Mouse (Mus musculus): ENCODE data around the gene Gm26558. TPM values are rescaled to one million over a fixed set of nuclear protein-coding genes. Genes with fewer than 3 reads are reported as not detected.

The Gm26558 gene
- polyA plus RNA-seq (2015; fragmentation: Nextera tagmentation; extraction: Ambion mirVana) = 2.7 and 3.0 TPM in 2 replicates

DNA sequence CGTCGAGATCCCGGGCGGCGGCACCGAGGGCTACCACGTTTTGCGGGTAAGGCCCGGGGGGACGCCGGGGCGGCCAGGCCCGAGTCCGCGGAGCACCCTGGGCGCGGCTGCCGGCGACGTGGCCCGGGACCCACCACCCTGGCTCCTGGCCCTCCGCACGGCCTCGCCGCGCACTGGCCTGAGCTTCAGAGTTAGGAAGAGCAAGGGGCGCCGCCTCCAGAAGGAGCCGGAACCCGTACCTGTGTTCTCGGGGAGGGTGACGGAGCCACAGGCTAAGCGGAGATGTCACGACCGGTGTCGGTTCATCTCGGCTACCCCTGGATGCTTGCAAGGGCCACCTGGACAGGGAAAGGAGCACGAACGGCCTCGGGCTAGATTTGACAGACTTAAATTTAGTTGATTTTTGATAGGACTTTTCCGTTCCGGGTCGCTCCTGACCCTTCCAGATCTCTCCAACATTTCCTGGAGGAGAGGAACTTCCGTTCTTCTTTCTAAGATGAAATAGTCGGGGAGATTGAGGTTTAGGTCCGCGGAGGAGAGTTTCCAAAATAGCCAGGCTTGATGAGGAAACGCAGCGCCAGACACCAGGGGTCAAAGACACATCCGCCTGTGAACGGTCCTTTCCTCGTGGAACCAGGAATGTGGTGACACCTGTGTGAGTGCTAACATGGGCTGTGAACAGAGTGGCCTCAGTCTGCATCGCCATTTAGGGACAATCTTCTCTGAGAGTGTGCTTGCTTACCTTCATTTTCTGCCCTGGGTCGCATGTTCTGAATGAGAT lies at the start of gene Gm26558:
Gene Gm26558 (minus strand): TSS at position 394 of the 781 bp plus-strand sequence.
- H3K9ac ChIP-seq (ENCODE audit: low read length) = peak within 1 kb of the TSS; percentile 88
- 0 out of 2 replicates have a peak, but pooled peaks cover 2% of the 10 kb centered on the region for H3K27me3 ChIP-seq (ENCODE audit: control insufficient read depth, insufficient read depth, low read length)
- ATAC-seq (replicated peaks; ENCODE audit: extremely low read depth, insufficient read depth, low FRiP score) = peak; percentile 65
- peak within 1 kb of the TSS; percentile 75 for H3K4me3 ChIP-seq (ENCODE audit: low read length)
- no peaks in the 10 kb centered on the region for H3K9me3 ChIP-seq (replicated peaks; ENCODE audit: control insufficient read depth, low read length)
- WGBS = under 1% methylated on average over 54 of the region's 54 CpGs
- no peaks in the 10 kb centered on the region for H3K36me3 ChIP-seq (ENCODE audit: control insufficient read depth, insufficient read depth)
- peaks cover 18% of the 10 kb centered on the region for H3K4me1 ChIP-seq (ENCODE audit: control insufficient read depth, insufficient read depth, low read length)
- H3K27ac ChIP-seq (ENCODE audit: low read length) = peak within 1 kb of the TSS; percentile 91
- H3K4me2 ChIP-seq (ENCODE audit: low read depth, low read length) = peak within 1 kb of the TSS; percentile 89

DNA sequence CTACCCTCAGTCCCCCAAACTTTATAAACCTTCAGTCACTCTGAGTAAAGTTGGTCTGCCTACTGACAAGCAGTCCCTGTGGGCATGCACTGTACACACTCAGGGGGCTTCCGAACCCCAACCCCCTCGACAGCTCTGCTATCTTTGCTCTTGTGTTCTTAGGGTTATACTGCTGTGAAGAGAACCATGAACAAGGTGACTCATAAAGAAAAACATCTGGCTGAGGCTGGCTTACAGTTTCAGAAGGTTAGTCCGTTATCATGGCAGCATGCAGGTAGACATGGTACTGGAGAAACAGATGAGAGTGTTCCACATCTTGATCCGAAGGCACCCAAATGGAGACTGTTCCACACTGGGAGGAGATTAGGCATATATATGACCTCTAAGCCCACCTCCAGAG lies 49.0 kb upstream of the Gm26558 start:
- no peaks in the 10 kb centered on the region for H3K9me3 ChIP-seq (replicated peaks; ENCODE audit: control insufficient read depth, low read length)
- ATAC-seq (replicated peaks; ENCODE audit: extremely low read depth, insufficient read depth, low FRiP score) = no peak
- no peaks in the 10 kb centered on the region for H3K27me3 ChIP-seq (ENCODE audit: control insufficient read depth, insufficient read depth, low read length)
- no peak overlapping the region for H3K27ac ChIP-seq (ENCODE audit: low read length)
- H3K9ac ChIP-seq (ENCODE audit: low read length) = no peak overlapping the region
- no peaks in the 10 kb centered on the region for H3K4me1 ChIP-seq (ENCODE audit: control insufficient read depth, insufficient read depth, low read length)
- 86% methylated on average over 4 of the region's 4 CpGs for WGBS
- H3K4me3 ChIP-seq (ENCODE audit: low read length) = no peak overlapping the region
- peaks cover 37% of the 10 kb centered on the region for H3K36me3 ChIP-seq (ENCODE audit: control insufficient read depth, insufficient read depth)
- no peak overlapping the region for H3K4me2 ChIP-seq (ENCODE audit: low read depth, low read length)

DNA sequence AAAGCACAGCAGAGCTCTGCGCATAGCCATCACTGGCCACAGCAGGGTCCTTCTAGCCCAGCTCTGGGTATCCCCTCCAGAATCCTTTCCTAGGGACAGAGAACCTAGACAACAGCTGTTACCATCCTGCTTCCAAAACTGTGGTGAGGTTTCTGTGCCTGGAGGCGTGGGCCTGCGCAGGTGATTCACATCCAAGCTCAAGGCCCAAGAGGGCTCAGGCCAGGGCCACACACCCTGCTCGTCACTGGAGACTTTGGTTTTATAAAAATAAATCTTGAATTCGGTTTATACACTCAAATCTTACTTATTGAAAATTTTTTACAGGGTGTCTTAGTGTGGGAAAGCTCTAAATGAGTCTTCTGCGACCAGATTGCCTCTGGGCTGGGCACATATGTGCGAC lies 48.3 kb upstream of the Gm26558 start:
- peaks cover 33% of the 10 kb centered on the region for H3K36me3 ChIP-seq (ENCODE audit: control insufficient read depth, insufficient read depth)
- 90% methylated on average over 7 of the region's 7 CpGs for WGBS
- H3K9ac ChIP-seq (ENCODE audit: low read length) = no peak overlapping the region
- no peak for ATAC-seq (replicated peaks; ENCODE audit: extremely low read depth, insufficient read depth, low FRiP score)
- H3K27ac ChIP-seq (ENCODE audit: low read length) = no peak overlapping the region
- no peak overlapping the region for H3K4me2 ChIP-seq (ENCODE audit: low read depth, low read length)
- no peaks in the 10 kb centered on the region for H3K27me3 ChIP-seq (ENCODE audit: control insufficient read depth, insufficient read depth, low read length)
- H3K4me3 ChIP-seq (ENCODE audit: low read length) = no peak overlapping the region
- H3K9me3 ChIP-seq (replicated peaks; ENCODE audit: control insufficient read depth, low read length) = no peaks in the 10 kb centered on the region
- no peaks in the 10 kb centered on the region for H3K4me1 ChIP-seq (ENCODE audit: control insufficient read depth, insufficient read depth, low read length)

DNA sequence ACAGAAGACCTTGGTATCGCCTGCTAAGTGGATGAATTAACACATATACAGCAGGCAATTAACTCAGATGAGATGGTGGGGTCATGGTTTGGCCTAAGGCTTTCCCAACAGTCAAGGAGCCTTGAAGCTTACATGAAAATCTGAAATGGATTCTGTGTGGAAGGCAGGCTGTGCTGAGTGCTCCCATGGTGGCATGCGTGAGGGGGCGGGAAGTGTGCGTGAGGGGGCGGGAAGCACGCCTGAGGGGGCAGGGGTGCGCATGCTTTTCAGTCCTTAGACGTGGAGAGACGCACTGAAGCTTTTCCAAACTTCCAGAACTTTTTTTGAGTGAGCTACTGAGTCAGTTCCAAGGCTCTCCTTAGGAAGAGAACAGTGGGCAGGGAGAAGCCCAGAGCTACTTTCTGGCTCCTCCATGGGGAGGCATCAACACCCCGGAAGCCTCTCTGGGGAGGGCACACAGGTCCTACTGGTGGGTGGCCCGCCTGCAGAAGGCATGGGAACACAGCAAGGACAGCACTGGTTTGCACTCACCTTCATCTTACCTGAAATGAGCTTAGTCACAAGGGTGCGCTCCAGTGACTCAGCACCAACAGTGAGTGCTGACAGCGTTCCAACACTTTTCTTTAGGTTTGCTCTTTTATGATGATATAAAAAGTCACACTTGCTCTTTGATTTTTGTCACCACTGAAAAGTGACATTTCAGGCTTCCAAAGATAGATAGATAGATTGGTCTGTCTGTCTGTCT lies 47.2 kb upstream of the Gm26558 start:
- no peak overlapping the region for H3K4me2 ChIP-seq (ENCODE audit: low read depth, low read length)

DNA sequence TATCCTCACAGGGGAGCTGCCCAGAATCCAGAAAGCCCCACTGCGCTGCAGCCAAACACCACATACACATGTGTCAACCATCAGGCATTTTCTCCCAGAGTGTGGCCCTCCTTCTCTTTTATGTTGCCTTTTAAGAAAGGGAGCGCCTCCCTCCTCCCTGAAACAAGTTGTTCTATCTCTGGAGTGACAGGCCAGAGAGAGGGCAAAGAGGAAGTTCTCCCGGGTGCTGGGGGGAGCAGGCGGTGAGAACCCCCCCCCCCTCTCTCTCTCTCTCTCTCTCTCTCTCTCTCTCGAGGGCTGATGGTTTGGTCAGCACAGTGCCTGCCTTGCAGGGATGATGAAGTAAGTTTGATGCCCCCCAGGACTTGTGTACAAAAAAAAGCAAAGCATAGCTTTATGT lies 40.5 kb upstream of the Gm26558 start:
- 23% methylated on average over 5 of the region's 5 CpGs for WGBS
- Histone ChIP-seq H3K9ac (ENCODE audit: low read length) (no peak overlapping the region), H3K27me3 (ENCODE audit: control insufficient read depth, insufficient read depth, low read length) (no peaks in the 10 kb centered on the region), H3K4me3 (ENCODE audit: low read length) (no peak overlapping the region), H3K4me2 (ENCODE audit: low read depth, low read length) (no peak overlapping the region), H3K4me1 (ENCODE audit: control insufficient read depth, insufficient read depth, low read length) (peaks cover 12% of the 10 kb centered on the region; the same call in 1 of the 2 replicates), H3K27ac (ENCODE audit: low read length) (no peak overlapping the region), H3K9me3 (replicated peaks; ENCODE audit: control insufficient read depth, low read length) (peaks cover 6% of the 10 kb centered on the region), H3K36me3 (ENCODE audit: control insufficient read depth, insufficient read depth) (no peaks in the 10 kb centered on the region; the same call in 1 of the 2 replicates)
- ATAC-seq (replicated peaks; ENCODE audit: extremely low read depth, insufficient read depth, low FRiP score) = no peak

More for the DNA sequence above, 47.2 kb upstream of the Gm26558 start:
- Histone ChIP-seq H3K27ac (ENCODE audit: low read length) (no peak overlapping the region), H3K36me3 (ENCODE audit: control insufficient read depth, insufficient read depth) (peaks cover 24% of the 10 kb centered on the region), H3K27me3 (ENCODE audit: control insufficient read depth, insufficient read depth, low read length) (no peaks in the 10 kb centered on the region), H3K4me1 (ENCODE audit: control insufficient read depth, insufficient read depth, low read length) (0 out of 2 replicates have a peak, but pooled peaks cover 4% of the 10 kb centered on the region), H3K9me3 (replicated peaks; ENCODE audit: control insufficient read depth, low read length) (no peaks in the 10 kb centered on the region), H3K4me3 (ENCODE audit: low read length) (no peak overlapping the region), H3K9ac (ENCODE audit: low read length) (no peak overlapping the region)
- no peak for ATAC-seq (replicated peaks; ENCODE audit: extremely low read depth, insufficient read depth, low FRiP score)
- whole genome bisulfite sequencing = 73% methylated on average over 13 of the region's 13 CpGs

DNA sequence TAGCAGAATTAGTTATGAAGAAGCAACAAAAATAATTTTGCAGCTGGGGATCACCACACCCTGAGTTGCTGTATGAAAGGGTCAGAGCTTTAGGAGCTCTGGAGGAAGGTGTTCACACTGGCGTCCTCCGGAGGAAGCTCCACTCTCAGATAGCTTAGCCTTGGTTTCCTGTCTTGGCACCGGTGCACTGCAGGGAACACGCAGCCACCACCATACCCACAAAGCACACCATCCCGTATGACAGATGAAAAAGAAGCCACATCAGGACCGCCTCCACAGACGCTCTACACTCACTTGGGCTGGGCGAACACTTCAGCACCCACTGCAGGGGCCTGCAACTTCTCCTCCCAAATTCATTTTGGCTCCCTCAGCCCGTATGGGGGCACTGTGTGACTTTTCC lies 39.7 kb upstream of the Gm26558 start:
- Histone ChIP-seq H3K4me2 (ENCODE audit: low read depth, low read length) (no peak overlapping the region), H3K27me3 (ENCODE audit: control insufficient read depth, insufficient read depth, low read length) (no peaks in the 10 kb centered on the region), H3K27ac (ENCODE audit: low read length) (no peak overlapping the region), H3K4me1 (ENCODE audit: control insufficient read depth, insufficient read depth, low read length) (peaks cover 12% of the 10 kb centered on the region; the same call in 1 of the 2 replicates), H3K4me3 (ENCODE audit: low read length) (no peak overlapping the region), H3K36me3 (ENCODE audit: control insufficient read depth, insufficient read depth) (no peaks in the 10 kb centered on the region; the same call in 1 of the 2 replicates), H3K9ac (ENCODE audit: low read length) (no peak overlapping the region), H3K9me3 (replicated peaks; ENCODE audit: control insufficient read depth, low read length) (peaks cover 6% of the 10 kb centered on the region)
- 52% methylated on average over 9 of the region's 9 CpGs for WGBS
- no peak for ATAC-seq (replicated peaks; ENCODE audit: extremely low read depth, insufficient read depth, low FRiP score)

DNA sequence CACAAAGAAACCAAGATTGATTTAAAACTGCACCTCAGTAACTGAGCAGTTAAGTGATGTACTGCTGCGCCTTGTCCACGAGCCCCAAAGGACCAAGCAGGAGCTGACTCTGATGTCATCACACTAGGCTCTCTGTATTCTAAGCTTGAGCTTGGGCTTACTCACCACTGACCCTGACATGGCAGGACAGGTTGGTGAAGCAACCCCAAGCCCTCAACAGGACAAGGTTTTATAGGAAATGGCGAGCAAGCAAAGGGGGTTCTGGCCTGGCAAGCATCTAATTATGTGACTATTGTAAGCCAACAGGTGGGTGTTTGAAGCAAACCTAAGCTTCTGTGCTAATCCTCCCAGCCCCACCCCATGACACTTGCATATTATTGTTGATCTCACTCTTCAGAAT lies 38.9 kb upstream of the Gm26558 start:
- Histone ChIP-seq H3K9ac (ENCODE audit: low read length) (no peak overlapping the region), H3K27me3 (ENCODE audit: control insufficient read depth, insufficient read depth, low read length) (no peaks in the 10 kb centered on the region), H3K27ac (ENCODE audit: low read length) (no peak overlapping the region), H3K4me3 (ENCODE audit: low read length) (no peak overlapping the region), H3K4me2 (ENCODE audit: low read depth, low read length) (no peak overlapping the region), H3K4me1 (ENCODE audit: control insufficient read depth, insufficient read depth, low read length) (peaks cover 12% of the 10 kb centered on the region; the same call in 1 of the 2 replicates), H3K9me3 (replicated peaks; ENCODE audit: control insufficient read depth, low read length) (peaks cover 6% of the 10 kb centered on the region), H3K36me3 (ENCODE audit: control insufficient read depth, insufficient read depth) (no peaks in the 10 kb centered on the region; the same call in 1 of the 2 replicates)
- no peak for ATAC-seq (replicated peaks; ENCODE audit: extremely low read depth, insufficient read depth, low FRiP score)
- WGBS = 79% methylated on average over 3 of the region's 3 CpGs

DNA sequence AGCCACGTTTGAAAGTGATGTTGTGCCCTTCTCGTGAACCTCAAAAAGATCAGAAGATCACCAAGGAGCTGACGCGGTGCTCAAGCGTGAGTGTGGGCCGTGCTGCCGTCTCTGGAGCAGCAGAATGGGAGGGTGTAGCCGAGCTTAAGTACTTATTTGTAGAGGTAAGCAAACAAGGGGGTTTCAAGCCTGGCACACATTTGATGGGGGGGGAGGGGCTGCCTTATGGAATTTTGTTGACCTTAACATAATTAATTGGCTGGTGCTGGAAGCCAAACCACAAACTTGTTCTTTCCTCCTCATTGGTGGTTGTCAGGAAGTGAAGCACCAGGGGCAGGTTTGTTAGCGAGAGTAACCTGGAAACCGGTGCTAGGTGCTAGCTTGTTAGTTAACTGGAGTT lies 33.8 kb upstream of the Gm26558 start:
- H3K36me3 ChIP-seq (ENCODE audit: control insufficient read depth, insufficient read depth) = peaks cover 29% of the 10 kb centered on the region
- H3K4me2 ChIP-seq (ENCODE audit: low read depth, low read length) = no peak overlapping the region
- no peaks in the 10 kb centered on the region for H3K27me3 ChIP-seq (ENCODE audit: control insufficient read depth, insufficient read depth, low read length)
- no peak overlapping the region for H3K4me3 ChIP-seq (ENCODE audit: low read length)
- H3K9me3 ChIP-seq (replicated peaks; ENCODE audit: control insufficient read depth, low read length) = peaks cover 6% of the 10 kb centered on the region
- no peak overlapping the region for H3K27ac ChIP-seq (ENCODE audit: low read length)
- 81% methylated on average over 10 of the region's 10 CpGs for WGBS
- no peak overlapping the region for H3K9ac ChIP-seq (ENCODE audit: low read length)
- no peak for ATAC-seq (replicated peaks; ENCODE audit: extremely low read depth, insufficient read depth, low FRiP score)
- no peaks in the 10 kb centered on the region for H3K4me1 ChIP-seq (ENCODE audit: control insufficient read depth, insufficient read depth, low read length)

DNA sequence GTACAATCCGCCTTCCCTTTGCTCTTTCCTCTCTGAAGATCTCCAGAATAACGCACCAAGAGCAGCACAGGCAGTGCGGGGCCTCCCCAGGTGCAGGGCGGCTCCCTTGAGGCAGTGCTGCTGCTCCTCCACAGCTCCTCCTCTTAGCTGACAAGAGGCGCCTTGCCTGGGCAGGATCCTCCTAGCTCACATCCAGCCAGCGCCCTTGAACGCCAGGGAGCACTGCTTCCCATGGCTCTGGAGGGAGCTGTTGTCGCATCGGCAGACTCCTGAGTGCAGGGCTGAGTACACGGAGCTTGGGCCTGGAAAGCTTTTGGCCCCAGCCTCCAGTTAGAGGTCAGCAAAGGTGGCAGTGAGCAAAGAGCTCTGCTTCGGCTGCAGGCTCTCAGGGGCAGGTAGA lies 28.3 kb upstream of the Gm26558 start:
- Histone ChIP-seq H3K36me3 (ENCODE audit: control insufficient read depth, insufficient read depth) (peaks cover 69% of the 10 kb centered on the region), H3K4me2 (ENCODE audit: low read depth, low read length) (no peak overlapping the region), H3K27me3 (ENCODE audit: control insufficient read depth, insufficient read depth, low read length) (no peaks in the 10 kb centered on the region), H3K9me3 (replicated peaks; ENCODE audit: control insufficient read depth, low read length) (no peaks in the 10 kb centered on the region), H3K27ac (ENCODE audit: low read length) (no peak overlapping the region), H3K9ac (ENCODE audit: low read length) (no peak overlapping the region), H3K4me3 (ENCODE audit: low read length) (no peak overlapping the region), H3K4me1 (ENCODE audit: control insufficient read depth, insufficient read depth, low read length) (no peaks in the 10 kb centered on the region)
- ATAC-seq (replicated peaks; ENCODE audit: extremely low read depth, insufficient read depth, low FRiP score) = no peak
- 69% methylated on average over 11 of the region's 11 CpGs for WGBS

Measured in heart, embryonic 16.5 days (tissue).